Mouse (Mus musculus): ENCODE measurements around the gene Rraga.
"Not testable (repeated sequence)": the region's sequence is repeated elsewhere in the genome, so short reads cannot be mapped to it uniquely, and the experiment has no call there.

The Rraga gene

GRCm38 (mm10) chr4:86576630-86577225 lies 1.3 kb downstream of the Rraga start:
- in situ Hi-C loops (cut with MboI; ENCODE audit: unreplicated experiment in 2 of 2) = loop anchor here (5.0 to 25.0 kb wide), 3 partner anchors 36 to 1689 kb away; partner anchors contain the start of genes Cntln (in 1 of the 2), Haus6 (in 1 of the 2) and Rps6 (in 1 of the 2)

- in situ Hi-C loops (cut with MboI; ENCODE audit: unreplicated experiment in 2 of 2) = loop anchor here in 1 of 2 experiments (25.0 kb wide), 1 partner anchor 1693 kb away; the partner anchor contains the start of gene Cntln
Measured at GRCm38 (mm10) chr4:86580056-86580455, 4.6 kb downstream of the Rraga start.

- in situ Hi-C loops (cut with MboI; ENCODE audit: unreplicated experiment in 2 of 2) = loop anchor here in 1 of 2 experiments (25.0 kb wide), 1 partner anchor 1693 kb away; the partner anchor contains the start of gene Cntln
Measured at GRCm38 (mm10) chr4:86580591-86580990, 5.1 kb downstream of the Rraga start.

- in situ Hi-C loops (cut with MboI; ENCODE audit: unreplicated experiment in 2 of 2) = loop anchor here (5.0 to 25.0 kb wide), 2 partner anchors 46 to 1701 kb away; partner anchors contain the start of gene Cntln (in 1 of the 2)
Measured at GRCm38 (mm10) chr4:86588236-86588635, 12.8 kb downstream of the Rraga start.

GRCm38 (mm10) chr4:86591304-86591703 lies 15.8 kb downstream of the Rraga start:
- in situ Hi-C loops (cut with MboI; ENCODE audit: unreplicated experiment in 2 of 2) = loop anchor here in 1 of 2 experiments (25.0 kb wide), 1 partner anchor 1704 kb away; the partner anchor contains the start of gene Cntln

GRCm38 (mm10) chr4:86611524-86612288 lies 36.2 kb downstream of the Rraga start, which contains the start of gene Haus6:
Gene Haus6 (minus strand): TSS chr4:86612055.
- in situ Hi-C loops (cut with MboI; ENCODE audit: unreplicated experiment in 2 of 2) = loop anchor here (5.0 to 10.0 kb wide), 3 partner anchors 34 to 246 kb away; partner anchors contain the start of genes Rps6 (in 2 of the 2) and Rraga (in 1 of the 2)

GRCm38 (mm10) chr4:86612289-86612620 lies 36.8 kb downstream of the Rraga start:
- in situ Hi-C loops (cut with MboI; ENCODE audit: unreplicated experiment in 2 of 2) = loop anchor here (5.0 to 10.0 kb wide), 3 partner anchors 35 to 245 kb away; partner anchors contain the start of genes Rps6 (in 2 of the 2) and Rraga (in 1 of the 2)

- in situ Hi-C loops (cut with MboI; ENCODE audit: unreplicated experiment in 2 of 2) = no loop called here
Measured at GRCm38 (mm10) chr4:86620506-86620905, 45.0 kb downstream of the Rraga start.

- in situ Hi-C loops (cut with MboI; ENCODE audit: unreplicated experiment in 2 of 2) = no loop called here
Measured at GRCm38 (mm10) chr4:86622116-86622515, 46.6 kb downstream of the Rraga start.

- in situ Hi-C loops (cut with MboI; ENCODE audit: unreplicated experiment in 2 of 2) = not testable (repeated sequence)
Measured at GRCm38 (mm10) chr4:86622532-86622931, 47.1 kb downstream of the Rraga start.

- in situ Hi-C loops (cut with MboI; ENCODE audit: unreplicated experiment in 2 of 2) = no loop called here
Measured at GRCm38 (mm10) chr4:86625463-86625862, 50.0 kb downstream of the Rraga start.

GRCm38 (mm10) chr4:86626496-86626895 lies 51.0 kb downstream of the Rraga start:
- in situ Hi-C loops (cut with MboI; ENCODE audit: unreplicated experiment in 2 of 2) = not testable (repeated sequence)

All from v-Abl transformed pro-B cells (cell line).